Mouse (Mus musculus): ENCODE results near the gene Serpinb1a.

- TF ChIP-seq CTCF (IDR thresholded peaks at IDR 0.05; ENCODE audit: borderline replicate concordance, insufficient read depth, low read length): peak; percentile 55; the same call in 1 of the 2 replicates
- TF ChIP-seq POLR2A (IDR thresholded peaks at IDR 0.05; ENCODE audit: low read depth, low read length): no peak
Observed at GRCm38 (mm10) chr13:32900639-32901038, 49.7 kb upstream of the Serpinb1a start.

All from embryonic fibroblast, embryonic 13.5 days (primary cell).